Mouse (Mus musculus) inflammation-experienced regulatory T-cells, adult 6 months (primary cell): ENCODE results near the gene Fgf11. TPM values are rescaled to one million over a fixed set of nuclear protein-coding genes. Genes with fewer than 3 reads are reported as not detected.

Experiments
- ATAC-seq: one replicate; pipeline ENCODE4 v1.8.0; 2017
- polyA plus RNA-seq, 3 experiments: library from polyadenylated mRNA; unstranded; fragments of 100-300 nt; shearing (Covaris generic); gene quantifications; one replicate each; pipeline ENCODE4 v1.2.1; 2017

The Fgf11 gene
- polyA plus RNA-seq: not detected

DNA sequence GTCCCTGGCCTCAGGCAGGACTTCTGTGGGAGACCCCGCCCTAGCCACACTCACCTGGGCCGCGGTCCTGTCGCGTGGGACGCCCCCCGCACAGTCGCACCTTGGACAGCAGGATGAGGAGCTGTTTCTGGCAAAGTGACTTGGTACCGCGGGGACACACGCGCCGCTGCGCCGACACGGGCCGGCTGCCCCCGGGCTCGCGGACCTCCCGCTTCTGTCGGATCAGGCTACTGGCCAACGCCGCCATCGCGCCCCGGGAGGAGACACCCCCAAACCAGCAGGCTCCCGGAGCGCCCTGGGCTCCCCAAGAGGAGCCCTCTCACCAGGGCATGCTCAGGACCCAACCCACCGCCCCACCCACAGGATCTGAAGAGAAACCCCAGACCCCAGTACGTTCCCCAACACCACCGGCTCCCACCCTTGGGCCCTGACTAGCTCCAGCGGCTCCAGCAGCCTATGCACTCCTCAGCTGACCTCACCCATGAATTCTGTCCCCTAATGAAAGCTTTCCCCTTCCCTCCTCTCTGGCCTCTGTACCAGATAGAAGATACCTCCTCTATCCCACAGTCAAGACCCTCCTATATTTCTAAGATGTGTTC lies at the start of gene Fgf11:
TSS of gene Fgf11 (minus strand) at position 479 of the 599 bp plus-strand sequence.
- no peak for ATAC-seq

DNA sequence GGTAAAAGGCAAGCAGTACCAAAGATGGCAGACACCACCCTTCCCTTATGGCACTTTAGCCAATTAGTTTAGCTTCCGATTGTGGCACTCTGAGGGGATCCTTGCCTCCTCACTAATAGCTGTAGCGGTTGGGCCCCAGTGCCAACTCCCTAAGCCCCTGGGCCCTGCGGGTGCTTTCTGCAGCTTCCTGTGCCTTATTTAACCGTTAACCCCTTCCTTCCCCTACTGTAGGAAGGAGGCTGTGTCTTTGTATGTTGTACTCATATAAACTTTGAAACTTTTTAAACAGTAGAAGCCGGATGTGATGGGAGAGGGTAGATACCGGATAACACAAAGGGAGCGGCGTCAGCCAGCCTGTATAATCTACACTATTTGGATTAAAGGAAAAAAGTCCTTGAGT lies 49.1 kb upstream of the Fgf11 start:
- no peak for ATAC-seq

DNA sequence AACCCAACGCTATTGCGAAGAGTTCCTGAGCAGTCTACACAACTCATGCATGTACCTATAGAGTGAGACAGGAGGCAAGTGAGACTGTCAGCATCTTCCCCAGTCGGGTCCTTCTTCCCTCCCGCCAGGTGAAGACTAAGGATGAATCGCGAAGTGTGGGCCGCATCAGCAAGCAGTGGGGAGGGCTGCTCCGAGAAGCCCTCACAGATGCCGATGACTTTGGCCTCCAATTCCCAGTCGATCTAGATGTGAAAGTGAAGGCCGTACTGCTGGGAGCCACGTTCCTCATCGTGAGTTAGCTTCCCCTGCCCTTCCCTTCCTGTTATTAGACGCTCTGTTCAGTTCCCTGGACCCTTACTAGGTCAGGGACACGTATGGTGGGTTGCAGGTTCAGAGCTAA lies 48.2 kb upstream of the Fgf11 start:
- ATAC-seq: no peak

DNA sequence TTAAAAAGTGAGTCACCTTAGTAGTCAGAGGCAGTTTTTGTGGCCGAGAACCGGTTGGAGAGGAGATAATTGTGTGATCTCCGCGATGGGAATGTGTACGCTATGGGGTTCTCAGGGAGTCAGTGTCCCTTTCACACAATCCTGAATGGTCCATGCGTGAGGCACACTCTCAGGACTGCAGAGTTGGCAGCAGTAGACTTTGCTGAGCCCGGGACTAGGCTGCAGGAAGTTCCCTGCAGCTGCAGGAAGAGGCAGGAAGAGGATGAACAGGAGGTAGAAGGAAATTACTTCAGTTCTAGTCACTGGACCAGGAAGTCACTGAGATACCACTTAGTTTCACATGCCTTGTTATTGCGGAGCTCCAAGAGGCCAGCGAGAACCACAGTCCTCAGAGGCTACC lies 47.5 kb upstream of the Fgf11 start:
- ATAC-seq: no peak

DNA sequence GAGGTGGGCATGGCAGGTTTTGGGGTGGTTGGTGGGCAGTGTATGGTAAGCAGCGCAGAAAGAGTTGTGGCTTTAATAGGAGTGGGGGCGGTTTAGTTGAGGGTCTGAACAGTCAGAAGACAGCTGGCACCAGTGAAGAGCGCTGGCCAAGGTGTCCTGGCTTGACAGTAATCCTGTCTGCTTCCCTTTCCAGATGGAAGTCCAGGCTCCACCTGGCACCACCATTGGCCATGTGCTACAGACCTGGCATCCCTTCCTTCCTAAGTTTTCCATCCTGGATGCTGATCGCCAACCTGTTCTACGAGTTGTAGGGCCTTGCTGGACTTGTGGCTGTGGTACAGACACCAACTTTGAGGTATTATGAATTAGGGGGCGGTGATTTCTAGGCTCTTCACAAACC lies 46.4 kb upstream of the Fgf11 start:
- no peak for ATAC-seq

DNA sequence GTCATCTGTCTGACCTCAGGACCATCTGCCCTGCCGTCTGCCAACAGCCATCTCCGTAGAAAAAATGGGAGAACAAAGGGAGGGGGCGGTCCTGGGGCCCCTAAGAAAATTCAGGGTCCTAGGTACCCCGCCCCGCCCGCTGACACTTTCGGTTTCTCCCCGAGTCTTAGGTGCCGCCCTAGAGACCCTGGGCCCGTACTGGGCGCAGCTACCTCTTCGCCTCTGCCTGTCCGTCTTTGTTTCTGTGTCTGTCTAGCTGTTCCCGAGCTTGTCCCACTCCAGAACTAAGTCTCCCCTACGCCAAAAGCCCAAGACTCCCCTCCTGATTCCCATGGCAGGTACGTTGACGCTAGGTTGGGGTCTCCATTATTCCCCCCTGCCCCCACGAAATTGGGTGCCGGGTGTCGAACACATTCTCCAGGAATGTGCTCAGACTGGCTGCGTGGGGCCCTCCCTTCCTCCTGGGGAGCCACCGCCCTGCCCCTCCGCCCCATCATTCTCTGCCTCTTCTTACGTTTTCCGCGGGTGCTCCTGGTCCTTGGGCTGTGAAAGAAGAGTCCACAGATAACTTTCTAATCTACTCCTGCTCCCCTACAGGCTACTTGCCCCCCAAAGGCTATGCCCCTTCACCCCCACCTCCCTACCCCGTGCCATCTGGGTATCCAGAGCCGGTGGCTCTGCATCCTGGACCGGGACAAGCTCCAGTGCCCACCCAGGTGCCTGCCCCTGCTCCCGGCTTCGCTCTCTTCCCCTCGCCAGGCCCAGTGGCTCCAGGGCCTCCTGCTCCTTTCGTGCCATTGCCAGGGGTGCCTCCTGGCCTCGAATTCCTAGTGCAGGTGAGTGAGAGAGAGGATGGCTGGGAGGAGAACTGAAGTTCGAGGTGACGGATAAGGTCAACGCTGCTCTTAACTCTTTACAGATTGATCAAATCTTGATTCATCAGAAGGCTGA lies 45.4 kb upstream of the Fgf11 start:
- peak; percentile 71 for ATAC-seq

DNA sequence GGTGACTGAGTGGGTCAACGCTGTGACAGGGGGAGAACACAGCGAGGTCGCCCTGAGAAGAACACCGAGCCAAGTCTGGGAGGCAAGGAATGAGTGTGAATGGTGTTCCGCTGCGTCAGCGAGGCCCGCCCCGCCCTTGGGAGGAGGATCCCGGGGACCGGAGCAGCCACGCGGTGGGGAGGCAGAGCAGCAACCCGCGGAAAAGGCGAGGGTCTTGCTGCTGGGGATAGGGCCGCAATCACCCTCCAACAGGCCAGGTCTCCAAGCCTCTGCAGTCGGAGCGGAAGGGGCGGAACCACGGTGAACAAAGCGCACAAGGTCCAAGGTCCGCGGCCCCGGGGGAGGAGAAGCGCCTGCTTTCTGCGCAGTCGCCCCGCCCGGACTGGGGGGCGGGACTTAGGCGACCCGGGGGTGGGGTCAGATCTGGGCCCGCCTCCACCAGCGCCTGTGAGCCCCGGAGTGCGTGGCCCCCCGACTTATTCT lies 44.6 kb upstream of the Fgf11 start, which contains the start of gene Plscr3:
TSS of gene Plscr3 (plus strand) at position 179 of the 483 bp plus-strand sequence.
- ATAC-seq: peak; percentile 82

DNA sequence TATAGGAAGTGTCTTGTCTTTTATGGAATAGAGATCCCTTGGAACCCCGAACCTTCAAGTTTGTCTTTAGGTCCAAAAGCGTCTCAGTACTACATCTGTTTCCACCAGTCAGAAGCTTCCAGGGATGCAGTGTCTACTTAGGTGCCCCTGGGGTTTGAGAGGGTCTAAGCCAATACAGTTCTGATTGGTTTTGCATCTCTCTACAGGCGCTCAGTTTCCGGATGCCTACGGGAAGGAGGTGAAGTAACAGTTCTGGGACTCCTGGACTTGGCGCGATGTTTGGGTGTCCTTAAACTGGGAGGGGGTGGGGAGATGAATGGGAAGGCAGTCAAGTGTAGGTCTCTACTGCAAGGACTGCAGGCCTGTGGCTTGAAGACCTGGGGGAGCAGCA lies 37.1 kb upstream of the Fgf11 start:
- peak; percentile 6 for ATAC-seq

DNA sequence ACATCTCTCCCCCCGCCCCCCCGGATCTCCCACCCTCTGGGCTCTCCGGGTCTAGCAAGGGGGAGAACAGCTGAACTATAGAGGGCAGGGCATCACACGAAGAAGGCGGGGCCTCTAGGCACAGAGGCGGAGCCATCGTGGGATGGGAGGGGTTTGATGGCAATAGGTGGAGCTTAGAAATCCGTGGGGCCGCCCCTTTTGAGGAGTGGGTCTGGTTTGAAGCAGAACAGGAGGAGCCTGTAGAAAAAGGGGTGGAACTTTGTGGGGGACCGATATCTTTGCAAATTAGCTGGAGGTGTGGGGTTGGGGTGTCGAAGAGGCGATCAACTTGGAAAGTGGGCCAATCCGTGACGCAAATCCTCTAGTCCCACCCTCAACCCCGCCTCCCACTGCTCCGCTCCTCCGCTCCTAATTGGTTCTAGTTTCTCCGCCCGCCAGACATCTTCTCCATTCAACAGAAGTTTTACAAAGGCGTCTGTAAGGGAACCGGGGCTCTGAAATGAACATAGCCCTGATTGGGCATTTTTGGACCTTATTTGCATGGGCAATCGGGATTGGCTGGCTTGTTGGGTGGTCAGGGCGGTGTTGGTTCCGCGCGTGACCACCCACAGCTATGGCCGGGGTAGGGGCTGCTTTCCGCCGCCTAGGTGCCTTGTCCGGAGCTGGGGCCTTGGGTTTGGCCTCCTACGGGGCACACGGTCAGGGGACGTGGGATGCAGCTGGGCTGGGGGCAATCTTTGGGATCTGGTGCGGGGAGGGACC lies 36.5 kb upstream of the Fgf11 start, which contains the start of gene Tmem256:
TSS of gene Tmem256 (plus strand) at position 563 of the 762 bp plus-strand sequence.
- ATAC-seq: peak; percentile 85

DNA sequence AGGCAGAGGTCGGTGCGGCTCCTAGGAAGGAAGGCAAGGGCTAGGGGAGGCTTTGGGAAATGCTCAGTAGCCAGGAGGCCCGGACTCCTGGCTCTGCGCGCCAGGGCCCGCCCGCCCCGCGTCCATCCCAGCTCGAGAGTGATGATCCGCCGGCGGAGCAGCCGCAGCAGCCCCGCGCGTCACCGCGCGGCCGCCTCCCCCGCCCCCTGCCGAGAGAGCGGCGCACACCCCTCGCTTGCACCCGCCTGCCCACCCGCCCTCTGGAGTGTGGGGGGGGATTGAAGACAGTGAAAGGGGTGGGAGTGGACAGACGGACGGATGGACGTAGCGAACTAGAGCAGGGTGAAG lies 35.9 kb upstream of the Fgf11 start, which contains the start of gene Nlgn2:
TSS of gene Nlgn2 (minus strand) at position 181 of the 348 bp plus-strand sequence.
- ATAC-seq: peak; percentile 20

DNA sequence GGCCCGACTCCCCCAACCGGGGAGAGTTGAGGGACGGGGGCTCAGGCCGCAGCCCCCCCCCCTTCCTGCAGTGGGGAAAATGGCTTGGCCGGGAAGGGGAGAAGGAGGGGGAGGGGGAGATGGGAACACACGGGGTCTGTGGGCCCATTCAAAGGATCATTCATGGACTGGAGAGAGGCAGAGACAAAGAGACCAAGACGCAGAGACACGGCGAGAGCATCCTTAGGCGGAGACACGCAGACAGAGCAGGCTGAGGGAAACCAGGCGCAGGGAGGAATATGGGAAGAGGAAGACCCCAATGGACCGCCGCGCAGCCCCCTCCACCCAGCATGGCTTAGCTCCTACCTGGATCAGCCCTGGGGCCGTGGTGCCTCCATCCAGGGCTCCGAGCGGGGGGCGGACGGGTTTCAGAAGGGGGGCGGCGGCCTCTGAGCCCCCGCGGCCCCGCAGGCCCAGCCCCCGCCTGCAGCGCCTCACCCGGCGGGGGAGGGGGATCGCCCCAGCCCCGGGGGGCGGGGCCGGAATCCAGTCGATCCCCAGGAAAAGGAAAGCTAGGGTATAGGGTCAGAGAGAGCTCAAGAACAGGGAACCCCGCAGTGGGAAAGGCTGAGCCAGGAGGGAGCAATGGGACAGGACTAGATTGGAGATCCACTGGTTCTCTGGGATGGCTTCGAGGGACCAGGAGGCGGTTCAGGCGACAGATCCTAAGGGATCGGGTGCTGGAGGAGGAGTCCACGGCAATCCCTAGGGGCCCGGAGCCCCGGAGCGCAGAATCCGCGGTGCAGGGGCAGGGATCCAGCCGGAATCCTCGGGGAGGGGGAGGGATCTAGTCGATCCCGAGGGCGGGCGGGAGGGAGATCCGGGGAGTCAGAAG lies 35.3 kb upstream of the Fgf11 start:
- no peak for ATAC-seq

DNA sequence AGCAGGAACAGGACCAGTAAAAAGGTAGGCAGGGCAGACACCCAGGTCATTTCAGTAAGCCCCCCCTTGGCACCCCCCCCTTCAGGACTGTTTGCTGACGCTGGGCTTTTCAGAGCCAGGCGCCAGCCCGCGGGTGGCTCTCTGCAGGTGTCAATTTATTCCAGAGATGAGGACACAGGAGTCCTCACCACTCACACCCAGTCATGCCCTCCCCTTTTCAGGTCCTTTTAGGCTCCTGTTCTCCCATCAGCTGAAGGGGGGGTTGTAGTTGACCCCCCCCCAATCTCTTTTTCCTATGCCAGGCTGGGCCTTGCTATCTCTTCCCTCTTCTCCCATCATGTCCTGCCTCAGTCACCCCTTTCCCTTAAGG lies 34.3 kb upstream of the Fgf11 start:
- ATAC-seq: no peak

DNA sequence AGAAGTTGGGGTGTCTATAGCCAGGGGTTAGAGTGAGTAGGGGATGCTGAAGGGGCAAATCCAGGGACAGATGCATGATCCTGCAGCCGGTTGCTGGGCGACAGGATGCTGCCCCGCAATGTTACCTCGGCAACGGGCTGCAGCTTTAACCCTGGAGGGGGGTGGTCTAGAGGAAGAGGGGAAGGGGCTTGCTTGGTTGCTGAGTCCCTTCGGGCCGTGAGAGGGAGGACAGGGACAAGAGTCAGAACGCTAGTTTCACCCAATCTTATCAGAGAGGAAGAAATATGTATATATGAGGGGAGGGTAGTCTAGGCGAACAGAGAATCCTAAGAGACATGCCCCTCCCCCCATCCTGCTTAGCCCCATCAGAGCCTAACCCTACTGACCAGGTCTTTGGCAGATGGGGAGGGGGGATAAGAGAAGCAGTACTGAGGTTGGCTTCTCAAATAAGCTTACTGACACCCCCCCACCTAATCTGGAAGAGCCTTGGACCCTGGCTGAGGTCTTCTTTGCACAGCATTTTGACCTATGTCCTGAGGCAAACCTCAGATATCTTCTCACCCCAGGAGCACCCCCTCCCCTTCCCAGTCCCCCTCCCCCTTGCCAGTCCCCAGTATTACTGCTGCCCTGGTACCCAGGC lies 33.8 kb upstream of the Fgf11 start:
- no peak for ATAC-seq

DNA sequence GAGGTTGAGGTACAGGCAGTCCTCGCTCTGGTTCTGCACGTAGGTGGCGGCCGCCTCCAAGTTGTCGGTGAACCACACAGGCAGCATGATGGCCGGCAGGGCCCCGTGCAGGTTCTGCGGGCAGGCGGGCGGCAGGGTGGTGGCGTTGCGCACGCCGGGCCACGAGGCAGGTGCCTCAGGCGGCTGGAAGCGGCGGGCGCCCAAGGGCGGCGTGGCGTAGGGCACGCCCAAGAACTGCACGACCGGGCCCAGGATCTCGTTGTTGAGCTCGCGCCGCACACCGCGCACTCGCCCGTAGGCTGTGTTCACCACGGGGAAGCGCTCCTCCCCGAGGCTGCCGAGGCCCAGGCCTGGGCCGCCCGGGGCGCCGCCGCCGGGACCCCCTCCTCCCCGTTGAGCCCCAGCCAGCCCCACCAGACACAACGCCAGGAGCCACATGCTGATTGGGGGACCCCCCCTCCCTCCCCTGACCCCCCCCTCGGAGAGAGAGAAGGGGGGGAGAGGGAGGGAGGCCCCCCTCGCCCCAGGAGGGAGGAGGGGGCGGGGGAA lies 32.4 kb upstream of the Fgf11 start:
- no peak for ATAC-seq

DNA sequence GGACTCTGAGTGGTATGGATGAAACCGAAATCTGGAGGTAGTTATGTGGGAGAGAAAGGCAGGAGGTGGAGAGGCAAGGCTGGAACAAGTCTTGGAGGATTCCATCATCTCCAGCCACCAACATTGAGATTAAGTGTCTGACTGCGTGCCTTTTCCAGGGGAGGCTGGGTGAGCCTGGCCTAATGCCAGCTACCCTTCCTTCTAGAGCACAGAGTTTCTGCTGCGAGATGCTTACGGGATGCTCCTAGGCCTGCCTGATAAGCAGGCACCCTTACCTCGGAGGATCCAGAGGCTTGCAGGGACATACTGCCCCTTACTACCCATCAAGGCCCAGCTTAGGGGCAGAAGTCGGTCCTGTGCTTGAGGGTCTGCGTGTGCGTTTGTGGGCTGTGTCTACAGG lies 31.9 kb upstream of the Fgf11 start:
- ATAC-seq: no peak

DNA sequence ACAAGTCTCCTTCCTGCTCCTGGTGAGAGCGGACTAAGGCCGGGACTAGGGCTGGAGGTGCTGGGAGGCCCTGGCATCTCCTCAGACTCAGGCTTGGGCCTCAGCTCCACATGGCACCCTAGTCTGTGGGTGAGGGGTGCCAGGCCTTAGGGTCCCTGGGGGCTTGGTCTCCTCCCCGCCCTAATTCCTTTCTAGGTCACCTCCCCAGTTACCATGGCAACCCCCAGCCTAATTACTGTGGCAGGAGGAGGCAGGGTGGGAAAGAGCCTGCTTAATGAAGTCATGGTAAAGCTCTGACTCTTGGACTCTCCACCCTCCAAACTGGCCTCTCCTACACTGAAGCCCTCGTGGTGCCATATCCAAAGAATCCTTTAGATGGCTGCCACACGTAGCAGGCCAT lies 27.2 kb upstream of the Fgf11 start:
- ATAC-seq: no peak

DNA sequence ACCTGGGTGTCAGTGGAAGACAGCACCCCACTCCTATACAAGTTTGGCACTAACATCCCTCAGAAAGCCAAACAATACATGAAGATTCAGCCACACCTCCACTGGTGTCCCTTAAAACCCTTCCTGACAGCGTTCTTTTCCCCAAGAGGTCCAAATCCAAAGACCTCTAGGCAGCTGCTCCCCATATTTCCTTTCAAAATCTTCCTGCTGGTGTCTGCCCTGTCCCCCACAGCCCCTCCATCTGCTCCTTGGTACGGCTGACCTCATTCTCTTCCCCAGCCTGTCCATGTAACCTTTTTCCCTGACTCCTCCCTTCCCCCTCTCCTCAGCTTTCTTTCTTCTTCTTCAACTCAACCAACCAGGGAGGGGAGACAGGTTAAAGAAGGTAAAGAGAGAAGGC lies 21.8 kb upstream of the Fgf11 start:
- ATAC-seq: no peak

DNA sequence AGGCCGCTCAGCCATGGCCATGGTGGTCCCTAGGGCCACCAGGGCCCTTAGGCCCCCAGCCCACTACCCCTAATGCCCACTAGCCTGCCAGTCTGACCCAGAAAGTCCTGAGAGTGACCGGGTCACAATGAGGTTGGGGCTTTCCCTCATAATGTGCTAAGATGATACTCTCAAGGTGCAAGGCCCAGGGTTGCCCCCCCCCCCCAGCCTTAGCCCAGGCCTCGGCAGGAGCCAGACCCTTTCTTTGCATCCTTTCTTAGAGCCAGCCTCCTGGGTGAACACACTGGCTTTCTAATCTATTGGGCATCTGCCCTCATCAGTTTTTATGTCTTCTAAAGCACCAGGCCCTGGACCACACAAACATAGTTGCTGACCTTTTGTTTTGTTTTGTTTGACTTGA lies 20.4 kb upstream of the Fgf11 start, which contains the start of gene Spem1:
TSS of gene Spem1 (minus strand) at position 101 of the 400 bp plus-strand sequence.
- no peak for ATAC-seq

DNA sequence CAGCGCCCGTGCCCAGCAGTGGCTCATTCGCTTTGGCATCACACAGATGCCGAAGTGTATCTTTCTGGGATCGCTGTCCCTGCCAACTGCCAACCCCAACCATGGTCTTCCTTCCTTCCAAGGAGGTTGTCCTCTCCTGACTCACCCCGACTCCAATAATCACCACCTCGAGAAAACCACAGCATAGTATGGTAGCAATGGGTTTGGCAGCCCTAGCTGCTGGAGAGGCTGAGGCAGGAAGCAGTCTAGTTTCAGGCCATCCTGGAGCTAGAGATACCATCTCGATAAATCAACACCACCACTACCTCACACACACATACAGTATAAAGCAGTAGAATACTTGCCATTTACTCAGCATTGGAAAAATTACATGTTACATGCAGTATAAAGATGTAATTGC lies 17.2 kb upstream of the Fgf11 start:
- no peak for ATAC-seq

DNA sequence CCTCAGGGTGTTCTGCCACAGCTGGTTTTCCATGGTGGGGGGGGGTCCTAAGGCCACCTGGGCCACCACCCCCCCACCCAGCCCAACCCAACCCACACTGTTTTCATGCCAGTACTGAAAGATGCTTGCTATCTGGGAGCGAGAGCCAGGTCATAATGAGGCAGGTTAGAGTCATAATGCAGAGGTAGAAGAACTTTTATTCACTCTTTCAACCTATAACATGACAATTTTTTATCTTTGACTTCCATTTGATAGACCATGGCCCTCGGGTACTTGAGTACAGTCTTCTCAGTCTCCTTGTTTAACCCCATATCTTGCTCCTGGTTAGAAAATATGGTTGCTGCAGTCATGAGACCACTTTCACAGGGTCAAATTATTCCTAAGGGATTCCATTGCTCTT lies 16.7 kb upstream of the Fgf11 start, which contains the start of gene Spem2:
TSS of gene Spem2 (minus strand) at position 101 of the 400 bp plus-strand sequence.
- ATAC-seq: no peak

DNA sequence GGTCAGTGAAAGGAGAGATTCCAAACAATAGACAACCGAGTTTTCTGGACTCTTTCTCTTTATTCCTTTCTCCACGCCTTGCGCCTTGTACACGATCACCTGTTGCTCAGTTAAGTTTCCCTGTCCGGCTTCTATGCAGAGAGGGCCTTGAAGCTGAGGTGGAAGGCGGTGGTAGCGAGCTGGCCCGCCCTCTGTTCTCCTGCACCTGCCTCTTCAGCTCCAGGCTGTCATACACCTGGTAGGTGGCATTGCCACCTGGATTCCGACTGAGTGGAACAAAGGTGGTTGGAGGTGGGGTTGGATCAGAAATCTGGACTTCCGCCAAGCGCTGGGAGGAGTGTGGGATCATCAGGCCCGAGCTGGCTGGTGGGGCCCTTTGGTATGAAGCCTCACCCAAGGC lies 14.9 kb upstream of the Fgf11 start:
- no peak for ATAC-seq
